Mouse (Mus musculus) E14TG2a.4 (cell line): ENCODE data around the gene Depdc5.
"Not testable (repeated sequence)": the region's sequence is repeated elsewhere in the genome, so short reads cannot be mapped to it uniquely, and the experiment has no call there.

Experiments used
- CTCF ChIP-seq: conservative IDR thresholded peaks from 2 replicates; pipeline ENCODE4 v1.5.1; 2014; ENCODE audit warnings: low read length
- NANOG ChIP-seq: IDR thresholded peaks from 2 replicates; pipeline ENCODE4 v1.6.1; 2014; ENCODE audit warnings: borderline replicate concordance, low read length, mixed read lengths

- not testable (repeated sequence) for TF ChIP-seq CTCF, NANOG
These were observed 55.8 kb downstream of the Depdc5 start for GRCm38 (mm10) chr5:32919281-32919680.
